Mouse (Mus musculus) liver, adult 2 months (tissue): ENCODE measurements around the gene Pitpna. TPM values are rescaled to one million over a fixed set of nuclear protein-coding genes. Genes with fewer than 3 reads are reported as not detected.

Source experiments
- DNase-seq: peaks from one replicate; pipeline ENCODE4 v3.0.0-alpha.2; 2011; ENCODE audit warnings: low read depth, low spot score; ENCODE audit errors: extremely low read depth
- H3K27ac ChIP-seq: fragments of 200-500 bp; replicated peaks from 2 replicates; pipeline ENCODE4 v1.5.1; 2012; ENCODE audit warnings: low read depth, mild to moderate bottlenecking, control low read depth, inconsistent platforms, low read length; ENCODE audit not compliant: insufficient read depth
- H3K27me3 ChIP-seq: fragments of 200-500 bp; 2 replicates; pipeline ENCODE4 v1.6.1; 2012; ENCODE audit warnings: mild to moderate bottlenecking, moderate library complexity, low read length, inconsistent platforms; ENCODE audit not compliant: control insufficient read depth, insufficient read depth
- H3K36me3 ChIP-seq: fragments of 200-500 bp; 2 replicates; pipeline ENCODE4 v1.6.1; 2012; ENCODE audit warnings: low read length, inconsistent platforms; ENCODE audit not compliant: control insufficient read depth, insufficient read depth
- H3K4me1 ChIP-seq: fragments of 200-500 bp; 2 replicates; pipeline ENCODE4 v1.6.1; 2011; ENCODE audit warnings: low read length; ENCODE audit not compliant: control insufficient read depth, insufficient read depth
- H3K4me3 ChIP-seq: fragments of 200-500 bp; 2 replicates; pipeline ENCODE4 v1.5.1; 2011; ENCODE audit warnings: low read depth, mild to moderate bottlenecking, control low read depth, low read length, moderate library complexity; ENCODE audit not compliant: insufficient read depth
- H3K79me2 ChIP-seq: fragments of 200-500 bp; 2 replicates; pipeline ENCODE4 v1.6.1; 2012; ENCODE audit warnings: inconsistent platforms, mild to moderate bottlenecking, low read length, moderate library complexity; ENCODE audit not compliant: control insufficient read depth, insufficient read depth
- H3K9ac ChIP-seq: fragments of 200-500 bp; 2 replicates; pipeline ENCODE4 v1.6.1; 2012; ENCODE audit warnings: low read depth, mild to moderate bottlenecking, control low read depth, inconsistent platforms, low read length
- CTCF ChIP-seq: fragments of 200-500 bp; IDR thresholded peaks from 2 replicates; pipeline ENCODE4 v1.5.1; 2011; ENCODE audit warnings: low read depth, low read length, control low read depth
- POLR2A ChIP-seq: fragments of 200-500 bp; IDR thresholded peaks from 2 replicates; pipeline ENCODE4 v1.6.1; 2011; ENCODE audit warnings: low read length, control low read depth; ENCODE audit not compliant: insufficient read depth; ENCODE audit errors: extremely low read depth
- WGBS: fragments of 180-500 bp; shearing (Covaris S2); methylation state at CpG from one replicate; pipeline ENCODE4 v1.1.7; 2018; 5-methylcytosine and 5-hydroxymethylcytosine counted together
- polyA plus RNA-seq: library from polyadenylated mRNA; depleted of rRNA; stranded (reverse); fragments of >200 nt; gene quantifications from 2 replicates; pipeline ENCODE4 v1.2.3, GENCODE M21; 2012
- total RNA-seq: library from RNA; depleted of rRNA; stranded (reverse); fragments of >200 nt; gene quantifications from 2 replicates; pipeline ENCODE4 v1.2.3, GENCODE M21; 2014

Pitpna gene
- total and polyA plus RNA-seq, 2 experiments: 21.0 to 28.9 TPM

DNA sequence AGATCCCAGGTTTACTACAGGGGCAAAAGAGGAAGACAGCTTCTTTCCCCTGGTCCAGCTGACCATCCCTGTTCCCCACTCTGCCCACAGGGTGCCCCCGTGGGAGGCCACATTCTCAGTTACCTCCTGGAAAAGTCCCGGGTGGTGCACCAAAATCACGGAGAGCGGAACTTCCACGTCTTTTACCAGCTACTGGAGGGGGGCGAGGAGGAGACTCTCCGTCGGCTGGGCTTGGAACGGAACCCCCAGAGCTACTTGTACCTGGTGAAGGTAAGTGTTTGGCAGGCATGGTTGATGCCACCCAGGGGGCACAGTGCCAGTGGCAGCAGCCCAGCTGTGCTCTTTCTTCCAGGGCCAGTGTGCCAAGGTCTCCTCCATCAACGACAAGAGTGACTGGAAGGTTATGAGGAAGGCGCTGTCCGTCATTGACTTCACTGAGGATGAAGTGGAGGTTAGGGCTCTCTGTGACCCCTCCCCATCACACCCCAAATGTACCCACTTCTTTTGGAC is 72.2 kb downstream of the Pitpna start:
- no peak for TF ChIP-seq CTCF
- Histone ChIP-seq H3K27me3 (no peaks in the 10 kb centered on the region), H3K4me1 (peaks cover 27% of the 10 kb centered on the region), H3K27ac (no peak overlapping the region), H3K36me3 (peaks cover 6% of the 10 kb centered on the region; the same call in 1 of the 2 replicates), H3K79me2 (peaks cover 9% of the 10 kb centered on the region), H3K4me3 (no peak overlapping the region), H3K9ac (no peak overlapping the region)
- WGBS: 60% methylated on average over 12 of the region's 12 CpGs
- peak; percentile 70 for DNase-seq

DNA sequence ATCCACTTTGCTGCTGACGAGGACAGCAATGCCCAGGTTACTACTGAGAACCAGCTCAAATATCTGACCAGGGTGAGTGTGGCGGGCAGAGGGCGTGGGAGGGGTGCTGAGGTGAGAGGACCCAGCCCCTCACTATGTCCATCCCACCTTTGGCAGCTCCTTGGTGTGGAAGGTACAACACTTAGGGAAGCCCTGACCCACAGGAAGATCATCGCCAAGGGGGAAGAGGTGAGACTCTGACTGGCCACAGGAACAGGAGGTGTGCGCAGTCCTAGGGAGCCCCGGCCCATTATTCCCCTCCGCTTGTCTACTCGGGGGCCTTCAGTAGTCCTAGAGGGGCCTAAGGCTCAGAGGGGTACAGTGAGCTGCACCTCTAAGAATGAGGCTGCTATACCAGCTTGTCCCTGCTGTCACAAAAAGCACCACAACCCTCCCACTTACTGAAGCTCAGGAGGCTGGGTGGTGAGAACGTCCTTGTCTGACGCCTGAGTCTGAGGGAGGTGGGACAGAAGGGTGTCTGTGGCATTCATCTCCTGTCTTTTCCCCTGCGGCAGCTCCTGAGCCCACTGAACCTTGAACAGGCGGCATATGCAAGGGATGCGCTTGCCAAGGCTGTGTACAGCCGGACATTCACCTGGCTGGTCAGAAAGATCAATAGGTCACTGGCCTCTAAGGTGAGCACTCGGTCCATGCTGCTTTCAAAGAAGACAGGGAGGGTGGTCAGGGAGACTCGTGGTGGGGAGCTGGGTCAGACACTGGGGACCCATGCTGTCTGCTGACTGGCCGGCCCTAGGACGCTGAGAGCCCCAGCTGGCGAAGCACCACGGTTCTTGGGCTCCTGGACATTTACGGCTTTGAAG is 73.3 kb downstream of the Pitpna start:
- Histone ChIP-seq H3K36me3 (peaks cover 7% of the 10 kb centered on the region; the same call in 1 of the 2 replicates), H3K27me3 (no peaks in the 10 kb centered on the region), H3K27ac (peak overlapping the region; percentile 20), H3K79me2 (peaks cover 6% of the 10 kb centered on the region), H3K4me1 (peaks cover 25% of the 10 kb centered on the region), H3K4me3 (no peak overlapping the region), H3K9ac (no peak overlapping the region)
- WGBS: 42% methylated on average over 21 of the region's 21 CpGs
- DNase-seq: peak; percentile 89
- no peak for TF ChIP-seq CTCF
- TF ChIP-seq POLR2A: no peak

DNA sequence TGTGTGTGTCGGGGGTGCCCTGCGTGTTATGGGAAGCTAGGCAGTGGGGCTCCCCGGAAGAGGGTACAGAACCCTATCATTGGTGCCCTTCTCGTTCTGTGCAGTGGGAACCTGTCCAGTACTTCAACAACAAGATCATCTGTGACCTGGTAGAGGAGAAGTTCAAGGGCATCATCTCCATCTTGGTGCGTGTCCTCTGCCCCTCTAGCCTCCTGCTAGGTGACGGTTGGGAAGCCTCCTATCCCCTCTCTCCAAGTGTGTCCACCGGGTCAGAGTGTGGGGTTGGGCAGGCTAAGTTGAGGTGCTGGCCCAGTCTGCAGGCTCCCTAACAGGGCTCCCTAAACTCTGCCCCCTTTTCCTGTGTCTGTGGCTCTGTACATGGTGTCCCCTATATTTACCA is 74.2 kb downstream of the Pitpna start:
- H3K79me2 ChIP-seq: peaks cover 3% of the 10 kb centered on the region; the same call in 1 of the 2 replicates
- WGBS: 73% methylated on average over 7 of the region's 7 CpGs
- H3K4me1 ChIP-seq: peaks cover 23% of the 10 kb centered on the region
- DNase-seq: no peak
- H3K36me3 ChIP-seq: peaks cover 8% of the 10 kb centered on the region; the same call in 1 of the 2 replicates
- no peaks in the 10 kb centered on the region for H3K27me3 ChIP-seq
- no peak for TF ChIP-seq CTCF
- no peak for TF ChIP-seq POLR2A
- H3K9ac ChIP-seq: no peak overlapping the region
- H3K4me3 ChIP-seq: no peak overlapping the region
- H3K27ac ChIP-seq: no peak overlapping the region

DNA sequence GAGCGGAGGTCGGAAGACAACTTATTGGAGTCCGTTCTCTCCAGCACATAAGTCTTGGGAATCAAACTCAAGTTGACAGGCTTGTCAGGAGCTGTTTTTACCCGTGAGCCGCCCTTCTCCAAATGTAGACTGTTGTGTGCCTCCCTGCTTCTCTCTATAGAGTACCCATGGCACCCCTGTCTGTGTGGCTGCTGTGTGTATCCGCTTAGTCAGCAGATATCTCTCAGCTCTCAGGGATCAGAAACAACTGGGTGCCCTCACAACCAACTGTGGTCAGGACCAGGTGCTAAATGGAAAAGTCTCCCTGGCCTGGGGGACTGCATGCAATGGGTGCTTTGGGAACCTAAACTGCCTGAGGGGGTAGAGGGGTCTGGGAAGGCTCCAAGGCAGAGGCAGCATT is 78.4 kb downstream of the Pitpna start:
- no peak overlapping the region for H3K4me3 ChIP-seq
- peaks cover 5% of the 10 kb centered on the region; the same call in 1 of the 2 replicates for H3K4me1 ChIP-seq
- H3K36me3 ChIP-seq: peaks cover 17% of the 10 kb centered on the region
- no peak overlapping the region for H3K27ac ChIP-seq
- no peaks in the 10 kb centered on the region for H3K27me3 ChIP-seq
- no peak overlapping the region for H3K9ac ChIP-seq
- no peak for DNase-seq
- H3K79me2 ChIP-seq: no peaks in the 10 kb centered on the region
- WGBS: 96% methylated on average over 6 of the region's 6 CpGs
- no peak for TF ChIP-seq POLR2A
- TF ChIP-seq CTCF: no peak

DNA sequence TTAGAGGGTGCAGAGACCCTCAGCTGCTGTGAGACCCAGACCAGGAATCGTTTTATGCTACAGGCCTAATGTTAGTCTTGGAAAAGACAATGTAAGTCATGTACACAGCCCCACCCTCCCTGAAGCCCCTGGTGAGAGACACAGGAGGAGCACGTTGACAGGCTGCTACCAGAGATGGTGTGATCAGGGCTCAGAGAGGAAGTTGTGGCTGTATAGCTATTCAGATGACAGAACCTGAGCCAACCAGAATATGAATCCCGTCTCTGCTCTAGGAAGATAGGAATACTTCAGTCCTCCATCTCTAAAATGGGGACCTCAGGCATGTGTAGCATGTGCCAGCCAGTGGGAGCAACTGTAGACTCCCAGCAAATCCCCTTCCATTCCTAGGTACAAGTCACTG is 80.7 kb downstream of the Pitpna start:
- Histone ChIP-seq H3K36me3 (peaks cover 17% of the 10 kb centered on the region), H3K27me3 (no peaks in the 10 kb centered on the region), H3K9ac (no peak overlapping the region), H3K79me2 (no peaks in the 10 kb centered on the region), H3K4me3 (no peak overlapping the region), H3K27ac (no peak overlapping the region), H3K4me1 (no peaks in the 10 kb centered on the region)
- 94% methylated on average over 3 of the region's 3 CpGs for WGBS
- TF ChIP-seq CTCF (no peak), POLR2A (no peak)
- no peak for DNase-seq

DNA sequence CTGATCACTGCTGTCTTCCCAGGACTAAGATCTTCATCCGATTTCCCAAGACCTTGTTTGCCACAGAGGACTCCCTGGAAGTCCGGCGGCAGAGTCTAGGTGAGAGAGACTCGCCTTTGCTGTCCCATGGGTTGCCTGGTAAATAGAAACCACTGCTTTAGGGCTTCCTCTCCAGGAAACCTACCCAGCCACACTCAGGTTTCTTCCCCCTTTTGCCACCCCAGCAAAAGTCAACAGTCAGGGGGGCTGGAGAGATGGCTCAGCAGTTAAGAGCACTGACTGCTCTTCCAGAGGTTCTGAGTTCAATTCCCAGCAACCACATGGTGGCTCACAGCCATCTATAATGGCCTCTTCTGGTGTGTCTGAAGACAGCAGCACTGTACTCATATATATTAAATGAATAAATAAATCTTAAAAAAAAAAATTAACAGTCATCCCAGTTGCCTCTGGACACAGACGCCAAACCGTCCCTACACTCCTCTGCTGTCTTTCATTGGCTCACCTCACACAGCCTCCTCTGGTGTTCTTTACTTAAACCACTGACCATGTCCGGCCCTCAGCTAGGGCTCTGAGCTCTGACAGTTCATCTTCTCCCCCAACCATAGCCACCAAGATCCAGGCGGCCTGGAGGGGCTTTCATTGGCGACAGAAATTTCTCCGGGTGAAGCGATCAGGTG is 81.4 kb downstream of the Pitpna start:
- H3K36me3 ChIP-seq: peaks cover 16% of the 10 kb centered on the region
- no peak overlapping the region for H3K27ac ChIP-seq
- DNase-seq: no peak
- H3K4me1 ChIP-seq: no peaks in the 10 kb centered on the region
- no peak overlapping the region for H3K4me3 ChIP-seq
- WGBS: 97% methylated on average over 11 of the region's 11 CpGs
- no peak overlapping the region for H3K9ac ChIP-seq
- no peak for TF ChIP-seq POLR2A
- no peak for TF ChIP-seq CTCF
- no peaks in the 10 kb centered on the region for H3K79me2 ChIP-seq
- no peaks in the 10 kb centered on the region for H3K27me3 ChIP-seq
